In genomic region chr5:114378936-114379335, GRCm38 (mm10) we compare ENCODE assay signal across 8 mouse cellular contexts. TPM values are rescaled to one million over a fixed set of nuclear protein-coding genes. Genes with fewer than 3 reads are reported as not detected.
A peak's percentile ranks its signal among the peaks of the same experiment; 100 is the strongest.
DNase-seq lines count a peak whose midpoint lies in the region; ATAC-seq and TF ChIP-seq lines count a peak whose summit lies in the region.

No protein-coding gene starts in this region.

- peak overlapping the region; percentile 92 for H3K4me2 ChIP-seq in hindbrain, embryonic 15.5 days

- H3K4me1 ChIP-seq in hindbrain, embryonic 15.5 days (replicated peaks), result peaks cover 51% of the 10 kb centered on the region
- H3K4me1 ChIP-seq in megakaryocyte, embryonic 14.5 days, result peaks cover 87% of the 10 kb centered on the region

- ATAC-seq in hindbrain, embryonic 15.5 days (ENCODE audit: low FRiP score, low read depth), result no peak
- ATAC-seq in inflammation-experienced regulatory T-cells, adult 6 months, result no peak

- H3K9ac ChIP-seq in hindbrain, embryonic 15.5 days, result peak overlapping the region; percentile 97

- peak overlapping the region; percentile 44; the same call in 1 of the 2 replicates for H3K27ac ChIP-seq in hindbrain, embryonic 15.5 days (replicated peaks)
- H3K27ac ChIP-seq in left cerebral cortex, adult 2 months, result no peak overlapping the region

- H3K27me3 ChIP-seq in hindbrain, embryonic 15.5 days, result no peaks in the 10 kb centered on the region
- no peaks in the 10 kb centered on the region for H3K27me3 ChIP-seq in megakaryocyte, embryonic 14.5 days (replicated peaks)

- intact Hi-C loops in left cerebral cortex, adult 2 months (cut with DNase I), result no loop called here

- DNase-seq in CD4-positive helper T cell, adult 2 months (ENCODE audit: low read depth, low spot score), result peak; percentile 17
- peak; percentile 44 for DNase-seq in R1 (ENCODE audit: low read depth, low spot score)
- no peak for DNase-seq in frontal cortex, postnatal 36 days (ENCODE audit: low spot score in 2 of 2)
- DNase-seq in layer of hippocampus, postnatal 10 days (ENCODE audit: low spot score in 2 of 2), result no peak
- no peak for DNase-seq in left cerebral cortex, adult 2 months (ENCODE audit: extremely low spot score in 1 of 2, low spot score in 2 of 2)

- 52% methylated on average over 6 of the region's 6 CpGs for WGBS in hindbrain, embryonic 15.5 days

- no peaks in the 10 kb centered on the region for H3K9me3 ChIP-seq in hindbrain, embryonic 15.5 days
- H3K9me3 ChIP-seq in megakaryocyte, embryonic 14.5 days, result no peaks in the 10 kb centered on the region

- no peaks in the 10 kb centered on the region for H3K36me3 ChIP-seq in hindbrain, embryonic 15.5 days
- H3K36me3 ChIP-seq in megakaryocyte, embryonic 14.5 days (replicated peaks; ENCODE audit: low read length), result peaks cover 38% of the 10 kb centered on the region

- no peak for TF ChIP-seq CTCF in left cerebral cortex, adult 2 months (IDR thresholded peaks at IDR 0.05)

- peak overlapping the region; percentile 93 for H3K4me3 ChIP-seq in hindbrain, embryonic 15.5 days
- H3K4me3 ChIP-seq in megakaryocyte, embryonic 14.5 days (replicated peaks), result peak overlapping the region; percentile 98
- no peak overlapping the region; the same call in 1 of the 2 replicates for H3K4me3 ChIP-seq in left cerebral cortex, adult 2 months

RNA-seq across cellular contexts. Expression of gene Kctd10, which starts 1.4 kb away (rescaled TPM):
- 62.2 and 63.9 TPM in 2 replicates for polyA plus RNA-seq in hindbrain, embryonic 15.5 days (2015; fragmentation: Nextera tagmentation; extraction: Ambion mirVana)
- 40.6 and 61.8 TPM in 2 replicates for polyA plus RNA-seq in megakaryocyte, embryonic 14.5 days (2012; ENCODE audit: insufficient read depth, low replicate concordance)
- 10 to 100 TPM; 57.7 to 73.7 (median 61.6) TPM for polyA plus RNA-seq in inflammation-experienced regulatory T-cells, adult 6 months (2017; shearing (Covaris generic))
- total RNA-seq in layer of hippocampus, postnatal 10 days (2021), result 10 to 100 TPM; 45.1 to 45.9 TPM
- total RNA-seq in left cerebral cortex, adult 2 months (2021), result 10 to 100 TPM; 56.8 to 58.8 TPM

RNA-seq across cellular contexts. Expression of gene Ube3b, which starts 1.5 kb away (rescaled TPM):
- 39.6 and 41.3 TPM in 2 replicates for polyA plus RNA-seq in hindbrain, embryonic 15.5 days (2015; fragmentation: Nextera tagmentation; extraction: Ambion mirVana)
- polyA plus RNA-seq in megakaryocyte, embryonic 14.5 days (2012; ENCODE audit: insufficient read depth, low replicate concordance), result 32.0 and 53.9 TPM in 2 replicates
- 10 to 100 TPM; 23.0 to 29.2 (median 28.0) TPM for polyA plus RNA-seq in inflammation-experienced regulatory T-cells, adult 6 months (2017; shearing (Covaris generic))
- 10 to 100 TPM; 69.1 to 83.7 TPM for total RNA-seq in layer of hippocampus, postnatal 10 days (2021)
- 10 to 100 TPM; 79.6 to 83.8 TPM for total RNA-seq in left cerebral cortex, adult 2 months (2021)

Comparison
In these comparisons a context has a peak if more than half of its experiments do, and no peak if none do; other contexts are left out.
1. DNase-seq: peak in CD4-positive helper T cell, adult 2 months (single experiment) and R1 (single experiment); none in frontal cortex, postnatal 36 days (0 of 2), layer of hippocampus, postnatal 10 days (0 of 2) and left cerebral cortex, adult 2 months (0 of 2).